Mouse (Mus musculus) heart, postnatal 0 days (tissue): ENCODE measurements at regions not wholly inside any gene's neighbourhood (a gene's known extent, or its start where the extent isn't known, plus 50 kb on each side); places are given as distances from the start of the nearest gene placed in this dataset.

Experiments used
- CTCF ChIP-seq: IDR thresholded peaks from 2 replicates; pipeline ENCODE4 v1.5.1; 2016; ENCODE audit warnings: antibody characterized with exemption, control low read depth, low read depth
- EP300 ChIP-seq: IDR thresholded peaks from 2 replicates; pipeline ENCODE4 v1.6.1; 2016; ENCODE audit warnings: antibody characterized with exemption, low read depth

- TF ChIP-seq CTCF (no peak), EP300 (no peak)
Measured at GRCm38 (mm10) chr15:62809320-62809719, 1035.7 kb downstream of the Gsdmc2 start.
